In the genomic region with DNA sequence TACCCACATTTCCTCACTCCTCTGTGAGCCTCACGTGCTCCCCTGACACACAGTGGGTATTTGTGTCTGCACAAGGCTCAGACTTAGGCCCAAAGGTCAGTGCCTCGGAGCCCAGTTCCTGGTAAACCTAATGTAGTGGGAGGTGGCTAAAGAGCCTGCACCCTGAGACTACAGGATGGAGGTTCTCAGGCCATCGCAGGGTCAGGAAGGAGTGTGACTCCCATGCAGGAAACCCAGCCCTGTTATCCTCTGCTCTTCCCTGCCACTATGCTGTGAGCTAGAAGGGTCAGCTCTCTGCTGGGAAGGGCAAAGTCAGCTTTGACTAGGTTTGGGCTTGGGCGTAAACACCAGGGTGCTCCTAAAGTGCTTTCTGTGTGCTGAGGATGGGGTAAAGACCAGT, we compare ENCODE assay signal across 28 mouse cellular contexts. TPM values are rescaled to one million over a fixed set of nuclear protein-coding genes. Genes with fewer than 3 reads are reported as not detected.
"Had no signal": no experiment of that assay in that cellular context is flagged by ENCODE, and none has a peak within 500 bp of the region (broad histone marks: within the 10 kb centered on the region; RNA-seq: fewer than 3 reads in every experiment).

No protein-coding gene starts in this region.

- ATAC-seq: midbrain, embryonic 15.5 days had no signal

- H3K27ac ChIP-seq: limb, embryonic 12.5 days; limb, embryonic 15.5 days; midbrain, embryonic 15.5 days; neural tube, embryonic 13.5 days; stomach, embryonic 15.5 days had no signal

- H3K4me3 ChIP-seq: limb, embryonic 12.5 days; limb, embryonic 15.5 days; midbrain, embryonic 15.5 days; neural tube, embryonic 13.5 days; stomach, embryonic 15.5 days had no signal

- DNase-seq: kidney, adult 18-20 months; kidney, adult 9 months; kidney, postnatal 14 days; kidney, postnatal 4 days; left cerebral cortex, postnatal 4 days; lung, adult 2 months; lung, postnatal 14 days; lung, postnatal 4 days; retina, postnatal 1 day; right cerebral cortex, postnatal 25 days; spleen, adult 18-20 months; thymus, postnatal 25 days had no signal

- H3K9me3 ChIP-seq: limb, embryonic 12.5 days; limb, embryonic 15.5 days; midbrain, embryonic 15.5 days; neural tube, embryonic 13.5 days; stomach, embryonic 15.5 days had no signal

- H3K4me1 ChIP-seq: limb, embryonic 12.5 days; limb, embryonic 15.5 days; midbrain, embryonic 15.5 days; neural tube, embryonic 13.5 days; stomach, embryonic 15.5 days had no signal

- H3K4me2 ChIP-seq: limb, embryonic 12.5 days; limb, embryonic 15.5 days; midbrain, embryonic 11.5 days; midbrain, embryonic 15.5 days; neural tube, embryonic 13.5 days; stomach, embryonic 15.5 days had no signal

- H3K9ac ChIP-seq: limb, embryonic 12.5 days; limb, embryonic 15.5 days; midbrain, embryonic 15.5 days; neural tube, embryonic 13.5 days; stomach, embryonic 15.5 days had no signal

- H3K27me3 ChIP-seq: limb, embryonic 12.5 days; limb, embryonic 15.5 days; midbrain, embryonic 15.5 days; neural tube, embryonic 13.5 days; stomach, embryonic 15.5 days had no signal

RNA-seq across cellular contexts. Expression of gene Gm47429, which starts 17.0 kb away (rescaled TPM):
- total RNA-seq: layer of hippocampus, adult 18-20 months; layer of hippocampus, postnatal 14 days; left cerebral cortex, adult 8-10 months; left cerebral cortex, postnatal 14 days; left cerebral cortex, postnatal 4 days; megakaryocyte progenitor cell, adult 5-6 weeks; neutrophil, adult 5-6 weeks had no signal
- polyA plus RNA-seq: intestine, embryonic 14.5 days; kidney, embryonic 16.5 days; limb, embryonic 12.5 days; limb, embryonic 15.5 days; lung, adult 2 months; lung, embryonic 16.5 days; midbrain, embryonic 11.5 days; midbrain, embryonic 15.5 days; neural tube, embryonic 13.5 days; stomach, embryonic 15.5 days; thymus, postnatal 0 days had no signal

RNA-seq across cellular contexts. Expression of gene Nutm2, which starts 40.4 kb away (rescaled TPM):
- total RNA-seq: layer of hippocampus, adult 18-20 months; layer of hippocampus, postnatal 14 days; left cerebral cortex, adult 8-10 months; left cerebral cortex, postnatal 14 days; left cerebral cortex, postnatal 4 days; megakaryocyte progenitor cell, adult 5-6 weeks; neutrophil, adult 5-6 weeks had no signal
- polyA plus RNA-seq: intestine, embryonic 14.5 days; kidney, embryonic 16.5 days; limb, embryonic 12.5 days; limb, embryonic 15.5 days; lung, adult 2 months; lung, embryonic 16.5 days; midbrain, embryonic 11.5 days; midbrain, embryonic 15.5 days; neural tube, embryonic 13.5 days; stomach, embryonic 15.5 days; thymus, postnatal 0 days had no signal
